Mouse (Mus musculus) lung, embryonic 16.5 days (tissue): ENCODE data around the gene E430018J23Rik. TPM values are rescaled to one million over a fixed set of nuclear protein-coding genes. Genes with fewer than 3 reads are reported as not detected.
"Not testable (repeated sequence)": the region's sequence is repeated elsewhere in the genome, so short reads cannot be mapped to it uniquely, and the experiment has no call there.

Experiments used
- ATAC-seq: fragments of 200-750 bp; cut with Nextera tagmentation; 2 replicates; pipeline ENCODE4 v1.8.0; 2017; ENCODE audit warnings: low read depth, mild to moderate bottlenecking, moderate library complexity
- H3K27ac ChIP-seq: fragments of 300-500 bp; sonication (generic); 2 replicates; pipeline ENCODE4 v1.5.1; 2014; ENCODE audit warnings: mild to moderate bottlenecking, control low read depth, low read length
- H3K27me3 ChIP-seq: fragments of 300-500 bp; sonication (generic); 2 replicates; pipeline ENCODE4 v1.6.1; 2014; ENCODE audit warnings: low read depth, low read length, mixed read lengths; ENCODE audit not compliant: control insufficient read depth, insufficient read depth
- H3K36me3 ChIP-seq: fragments of 300-500 bp; sonication (generic); 2 replicates; pipeline ENCODE4 v1.6.1; 2014; ENCODE audit warnings: low read length; ENCODE audit not compliant: control insufficient read depth, insufficient read depth
- H3K4me1 ChIP-seq: fragments of 300-500 bp; sonication (generic); replicated peaks from 2 replicates; pipeline ENCODE4 v1.6.1; 2014; ENCODE audit warnings: low read length, mixed read lengths; ENCODE audit not compliant: control insufficient read depth, insufficient read depth
- H3K4me2 ChIP-seq: fragments of 300-500 bp; sonication (generic); 2 replicates; pipeline ENCODE4 v1.6.1; 2014; ENCODE audit warnings: low read depth, low read length, control low read depth
- H3K4me3 ChIP-seq: fragments of 300-500 bp; sonication (generic); 2 replicates; pipeline ENCODE4 v1.5.1; 2014; ENCODE audit warnings: mild to moderate bottlenecking, low read length, control low read depth
- H3K9ac ChIP-seq: fragments of 300-500 bp; sonication (generic); 2 replicates; pipeline ENCODE4 v1.6.1; 2014; ENCODE audit warnings: low read length, control low read depth
- H3K9me3 ChIP-seq: fragments of 300-500 bp; sonication (generic); 2 replicates; pipeline ENCODE4 v1.6.1; 2016; ENCODE audit warnings: low read length; ENCODE audit not compliant: control insufficient read depth
- WGBS: fragments of 180-500 bp; shearing (Covaris S2); extraction: QIAGEN DNeasy Blood & Tissue Kit; methylation state at CpG from one replicate; pipeline ENCODE4 v1.1.7; 2014; 5-methylcytosine and 5-hydroxymethylcytosine counted together
- polyA plus RNA-seq: library from polyadenylated mRNA; unstranded; fragments of >200 nt; fragmentation: Nextera tagmentation; extraction: Ambion mirVana; gene quantifications from 2 replicates; pipeline ENCODE4 v1.2.1, GENCODE M21; 2015

Gene E430018J23Rik
- polyA plus RNA-seq, 1 experiment from 2014 or later: 5.7 TPM

- Histone ChIP-seq H3K4me1 (peaks cover 4% of the 10 kb centered on the region; the same call in 1 of the 2 replicates), H3K4me2 (peak overlapping the region; percentile 83), H3K27me3 (peaks cover 3% of the 10 kb centered on the region; the same call in 1 of the 2 replicates), H3K27ac (no peak overlapping the region), H3K36me3 (no peaks in the 10 kb centered on the region), H3K4me3 (peak overlapping the region; percentile 51), H3K9me3 (no peaks in the 10 kb centered on the region), H3K9ac (peak overlapping the region; percentile 73)
- WGBS: 4% methylated on average over 24 of the region's 24 CpGs
- peak; percentile 43; the same call in 1 of the 2 replicates for ATAC-seq
Measured at GRCm38 (mm10) chr7:127363475-127363921, 29.9 kb downstream of the E430018J23Rik start.

DNA sequence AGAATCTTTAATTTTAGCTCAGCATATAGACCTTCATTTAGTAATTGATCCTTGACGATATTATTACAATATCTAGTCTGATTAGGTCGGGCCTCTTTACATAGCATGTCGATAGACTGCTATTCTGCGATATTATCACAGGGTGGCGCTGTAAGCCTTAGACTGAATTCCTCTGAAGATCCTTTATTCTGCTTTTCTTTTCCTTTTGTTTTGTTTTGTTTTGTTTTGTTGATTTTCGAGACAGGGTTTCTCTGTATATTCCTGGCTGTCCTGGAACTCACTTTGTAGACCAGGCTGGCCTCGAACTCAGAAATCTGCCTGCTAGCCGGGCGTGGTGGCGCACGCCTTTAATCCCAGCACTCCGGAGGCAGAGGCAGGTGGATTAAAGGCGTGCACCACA lies 31.0 kb downstream of the E430018J23Rik start:
- H3K4me2 ChIP-seq: peak overlapping the region; percentile 20
- ATAC-seq, H3K9me3 ChIP-seq, H3K36me3 ChIP-seq, H3K27ac ChIP-seq, H3K4me1 ChIP-seq, H3K9ac ChIP-seq, H3K27me3 ChIP-seq: not testable (repeated sequence)
- peak overlapping the region; percentile 5; the same call in 1 of the 2 replicates for H3K4me3 ChIP-seq
- 21% methylated on average over 13 of the region's 13 CpGs for WGBS

- Histone ChIP-seq H3K4me1 (peaks cover 4% of the 10 kb centered on the region; the same call in 1 of the 2 replicates), H3K27ac (no peak overlapping the region), H3K36me3 (no peaks in the 10 kb centered on the region), H3K4me2 (no peak overlapping the region), H3K9ac (no peak overlapping the region), H3K27me3 (peaks cover 3% of the 10 kb centered on the region; the same call in 1 of the 2 replicates), H3K4me3 (no peak overlapping the region), H3K9me3 (no peaks in the 10 kb centered on the region)
- peak; percentile 26 for ATAC-seq
- 30% methylated on average over 13 of the region's 13 CpGs for WGBS
Measured at GRCm38 (mm10) chr7:127361449-127361848, 32.0 kb downstream of the E430018J23Rik start.

- Histone ChIP-seq H3K9ac (no peak overlapping the region), H3K36me3 (no peaks in the 10 kb centered on the region), H3K4me3 (no peak overlapping the region), H3K4me1 (peaks cover 4% of the 10 kb centered on the region; the same call in 1 of the 2 replicates), H3K4me2 (no peak overlapping the region), H3K27me3 (peaks cover 3% of the 10 kb centered on the region; the same call in 1 of the 2 replicates), H3K27ac (no peak overlapping the region), H3K9me3 (no peaks in the 10 kb centered on the region)
- no peak for ATAC-seq
- 46% methylated on average over 4 of the region's 4 CpGs for WGBS
Measured at GRCm38 (mm10) chr7:127360265-127360664, 33.2 kb downstream of the E430018J23Rik start.

GRCm38 (mm10) chr7:127358472-127358871 lies 35.0 kb downstream of the E430018J23Rik start:
- no peaks in the 10 kb centered on the region; the same call in 1 of the 2 replicates for H3K27me3 ChIP-seq
- H3K4me1 ChIP-seq: peaks cover 3% of the 10 kb centered on the region; the same call in 1 of the 2 replicates
- H3K36me3 ChIP-seq: no peaks in the 10 kb centered on the region
- H3K9me3 ChIP-seq: peaks cover 1% of the 10 kb centered on the region
- H3K9ac ChIP-seq: no peak overlapping the region
- no peak overlapping the region for H3K4me3 ChIP-seq
- ATAC-seq: no peak
- 57% methylated on average over 4 of the region's 4 CpGs for WGBS
- no peak overlapping the region for H3K4me2 ChIP-seq
- H3K27ac ChIP-seq: no peak overlapping the region

DNA sequence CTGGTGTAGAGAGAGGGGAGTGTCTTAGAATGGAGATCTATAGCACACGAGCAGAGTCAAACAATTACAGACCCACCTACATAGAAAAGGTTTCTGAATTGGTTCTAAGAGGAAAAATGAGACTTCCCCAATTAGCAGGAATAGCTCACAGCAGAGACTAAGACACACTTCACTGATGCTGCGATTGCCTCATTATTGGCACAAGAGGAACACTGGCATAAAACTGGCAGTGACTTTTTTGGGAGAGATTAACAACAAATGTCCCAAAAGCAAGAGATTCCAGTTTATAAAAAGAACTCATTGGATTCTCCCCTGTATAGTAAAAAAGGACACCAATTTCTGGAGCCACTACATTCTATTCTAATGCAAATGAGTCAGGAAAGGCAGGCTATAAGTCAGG lies 35.6 kb downstream of the E430018J23Rik start:
- no peaks in the 10 kb centered on the region; the same call in 1 of the 2 replicates for H3K27me3 ChIP-seq
- WGBS: 61% methylated on average over 2 of the region's 2 CpGs
- no peak for ATAC-seq

GRCm38 (mm10) chr7:127355796-127356195 lies 37.6 kb downstream of the E430018J23Rik start:
- Histone ChIP-seq H3K9ac (no peak overlapping the region), H3K4me3 (no peak overlapping the region), H3K4me2 (no peak overlapping the region), H3K27ac (no peak overlapping the region), H3K27me3 (no peaks in the 10 kb centered on the region; the same call in 1 of the 2 replicates), H3K4me1 (no peaks in the 10 kb centered on the region), H3K9me3 (peaks cover 4% of the 10 kb centered on the region), H3K36me3 (no peaks in the 10 kb centered on the region)
- 48% methylated on average over 3 of the region's 3 CpGs for WGBS
- ATAC-seq: no peak

More for the DNA sequence above, 35.6 kb downstream of the E430018J23Rik start:
- H3K4me1 ChIP-seq: no peaks in the 10 kb centered on the region
- no peak overlapping the region for H3K9ac ChIP-seq
- no peak overlapping the region for H3K4me3 ChIP-seq
- H3K36me3 ChIP-seq: no peaks in the 10 kb centered on the region
- H3K27ac ChIP-seq: no peak overlapping the region
- no peak overlapping the region for H3K4me2 ChIP-seq
- H3K9me3 ChIP-seq: peaks cover 4% of the 10 kb centered on the region

- Histone ChIP-seq H3K27me3 (no peaks in the 10 kb centered on the region; the same call in 1 of the 2 replicates), H3K36me3 (no peaks in the 10 kb centered on the region), H3K4me3 (no peak overlapping the region), H3K9me3 (peaks cover 4% of the 10 kb centered on the region), H3K4me2 (no peak overlapping the region), H3K27ac (no peak overlapping the region), H3K9ac (no peak overlapping the region), H3K4me1 (peaks cover 6% of the 10 kb centered on the region; the same call in 1 of the 2 replicates)
- ATAC-seq: no peak
- 72% methylated on average over 5 of the region's 5 CpGs for WGBS
Measured at GRCm38 (mm10) chr7:127351230-127352004, 42.0 kb downstream of the E430018J23Rik start.

DNA sequence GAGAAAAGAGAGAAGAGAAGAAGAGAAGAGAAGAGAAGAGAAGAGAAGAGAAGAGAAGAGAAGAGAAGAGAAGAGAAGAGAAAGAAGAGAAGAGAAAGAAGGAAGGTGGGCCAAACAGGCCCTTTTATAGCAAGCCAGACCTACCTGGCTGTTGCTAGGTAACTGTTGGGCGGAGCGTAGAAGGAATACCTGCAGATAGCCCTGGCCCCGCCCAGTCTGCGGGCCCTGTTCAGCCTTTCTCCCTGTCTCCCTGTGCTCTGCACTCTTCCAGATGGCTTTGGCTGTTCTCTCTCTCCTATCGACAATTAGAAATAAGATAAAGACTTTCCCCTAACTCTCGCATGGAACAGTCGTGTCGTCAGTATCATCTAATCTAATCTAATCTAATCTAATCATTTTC lies 46.8 kb downstream of the E430018J23Rik start:
- H3K4me2 ChIP-seq: peak overlapping the region; percentile 89
- peak overlapping the region; percentile 90 for H3K4me3 ChIP-seq
- H3K27me3 ChIP-seq: no peaks in the 10 kb centered on the region
- H3K9me3 ChIP-seq: no peaks in the 10 kb centered on the region
- H3K36me3 ChIP-seq: peaks cover 16% of the 10 kb centered on the region
- H3K9ac ChIP-seq: peak overlapping the region; percentile 20; the same call in 1 of the 2 replicates
- H3K4me1 ChIP-seq: peaks cover 14% of the 10 kb centered on the region
- WGBS: 12% methylated on average over 8 of the region's 8 CpGs
- peak overlapping the region; percentile 97 for H3K27ac ChIP-seq
- ATAC-seq: no peak
